Mouse (Mus musculus) hindbrain, postnatal 0 days (tissue): Measurements from ENCODE around the gene Olfr574. TPM values are rescaled to one million over a fixed set of nuclear protein-coding genes. Genes with fewer than 3 reads are reported as not detected.

Experiments
- ATAC-seq: fragments of 200-750 bp; cut with Nextera tagmentation; 2 replicates; pipeline ENCODE4 v1.8.0; 2017; ENCODE audit warnings: mild to moderate bottlenecking, moderate TSS enrichment, moderate library complexity
- DNase-seq: peaks from one replicate; pipeline ENCODE4 v3.0.0-alpha.2; 2015; ENCODE audit warnings: low spot score
- H3K27ac ChIP-seq: fragments of 300-500 bp; sonication (generic); 2 replicates; pipeline ENCODE4 v1.5.1; 2014; ENCODE audit warnings: mild to moderate bottlenecking
- H3K27me3 ChIP-seq: fragments of 300-500 bp; sonication (generic); 2 replicates; pipeline ENCODE4 v1.6.1; 2014; ENCODE audit warnings: low read length, mixed read lengths; ENCODE audit not compliant: insufficient read depth
- H3K36me3 ChIP-seq: fragments of 300-500 bp; sonication (generic); 2 replicates; pipeline ENCODE4 v1.6.1; 2014; ENCODE audit warnings: low read length, mixed read lengths; ENCODE audit not compliant: insufficient read depth
- H3K4me1 ChIP-seq: fragments of 300-500 bp; sonication (generic); 2 replicates; pipeline ENCODE4 v1.6.1; 2014; ENCODE audit warnings: antibody characterized with exemption, low read length, mixed read lengths; ENCODE audit not compliant: insufficient read depth
- H3K4me2 ChIP-seq: fragments of 300-500 bp; sonication (generic); 2 replicates; pipeline ENCODE4 v1.6.1; 2014; ENCODE audit warnings: low read depth, mild to moderate bottlenecking, low read length, moderate library complexity, mixed read lengths
- H3K4me3 ChIP-seq: fragments of 300-500 bp; sonication (generic); 2 replicates; pipeline ENCODE4 v1.5.1; 2014; ENCODE audit warnings: low read length
- H3K9ac ChIP-seq: fragments of 300-500 bp; sonication (generic); replicated peaks from 2 replicates; pipeline ENCODE4 v1.6.1; 2014; ENCODE audit warnings: mild to moderate bottlenecking, low read length, moderate library complexity, mixed read lengths
- H3K9me3 ChIP-seq: fragments of 300-500 bp; sonication (generic); 2 replicates; pipeline ENCODE4 v1.6.1; 2016; ENCODE audit warnings: low read length, mixed read lengths
- CTCF ChIP-seq: IDR thresholded peaks from 2 replicates; pipeline ENCODE4 v1.5.1; 2016; ENCODE audit warnings: antibody characterized with exemption, control low read depth, low read depth
- WGBS: fragments of 180-500 bp; shearing (Covaris S2); extraction: QIAGEN DNeasy Blood & Tissue Kit; methylation state at CpG from one replicate; pipeline ENCODE4 v1.1.7; 2014; 5-methylcytosine and 5-hydroxymethylcytosine counted together
- polyA plus RNA-seq: library from polyadenylated mRNA; unstranded; fragments of >200 nt; fragmentation: Nextera tagmentation; extraction: Ambion mirVana; gene quantifications from 2 replicates; pipeline ENCODE4 v1.2.1, GENCODE M21; 2015
- total RNA-seq: library from RNA; depleted of rRNA; stranded (reverse); fragments of >200 nt; gene quantifications from 2 replicates; pipeline ENCODE4 v1.2.3, GENCODE M21; 2014

Olfr574 gene
- total and polyA plus RNA-seq, 2 experiments from 2014 or later: not detected

DNA sequence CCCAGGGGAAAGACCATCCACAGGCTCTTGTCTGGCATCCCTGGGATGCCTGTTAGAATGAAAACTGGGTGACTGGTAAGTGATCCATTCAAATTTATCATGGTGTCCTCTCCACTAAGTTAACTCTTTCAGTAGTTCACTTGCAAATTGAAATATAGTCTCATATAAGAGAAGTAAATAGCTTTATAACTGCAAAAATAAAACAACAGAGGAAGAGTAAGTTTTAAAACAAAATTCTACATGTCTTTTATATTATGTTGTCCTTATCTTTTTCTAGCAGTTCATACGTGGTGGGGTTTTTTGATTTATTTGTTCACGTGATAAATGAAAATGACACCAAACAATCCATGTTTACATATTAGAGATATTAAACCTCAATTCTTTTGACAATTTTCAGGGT lies 5.8 kb upstream of the Olfr574 start, which contains the start of gene Olfr573-ps1:
Gene Olfr573-ps1, minus strand, starts transcription at position 101 of the 400 bp plus-strand sequence.
- H3K9ac ChIP-seq: no peak within 1 kb of the TSS
- 90% methylated on average over 2 of the region's 2 CpGs for WGBS
- no peaks in the 10 kb centered on the region for H3K36me3 ChIP-seq
- no peak within 1 kb of the TSS for H3K4me3 ChIP-seq
- ATAC-seq (no peak), DNase-seq (no peak)
- H3K4me2 ChIP-seq: no peak within 1 kb of the TSS
- no peaks in the 10 kb centered on the region for H3K9me3 ChIP-seq
- no peaks in the 10 kb centered on the region for H3K27me3 ChIP-seq
- H3K4me1 ChIP-seq: no peaks in the 10 kb centered on the region
- no peak for TF ChIP-seq CTCF
- no peak within 1 kb of the TSS for H3K27ac ChIP-seq

DNA sequence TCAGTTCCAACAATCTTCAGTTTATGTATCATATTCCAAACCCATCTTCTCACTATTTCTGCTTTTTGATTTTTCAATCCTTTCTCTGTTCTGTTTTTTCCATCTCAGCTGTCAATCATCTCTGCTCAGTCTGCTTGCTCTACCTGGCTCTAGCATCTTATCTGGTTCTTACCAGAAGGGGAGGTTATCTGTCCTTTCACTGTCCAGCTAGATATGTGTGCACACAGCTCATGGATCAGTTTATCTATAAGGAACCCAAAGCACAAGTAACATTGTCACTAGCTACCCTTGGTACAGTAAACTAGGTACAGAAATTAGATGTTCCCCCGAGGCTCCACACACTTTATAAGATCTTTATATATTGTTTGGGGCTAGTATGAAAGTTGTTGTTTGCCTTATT lies 4.8 kb upstream of the Olfr574 start:
- H3K9me3 ChIP-seq: no peaks in the 10 kb centered on the region
- no peak for ATAC-seq
- WGBS: 86% methylated on average over 1 of the region's 1 CpGs
- DNase-seq: no peak
- H3K27ac ChIP-seq: no peak overlapping the region
- no peak overlapping the region for H3K9ac ChIP-seq
- no peak overlapping the region for H3K4me2 ChIP-seq
- H3K4me1 ChIP-seq: no peaks in the 10 kb centered on the region
- H3K27me3 ChIP-seq: no peaks in the 10 kb centered on the region
- H3K4me3 ChIP-seq: no peak overlapping the region
- TF ChIP-seq CTCF: no peak
- no peaks in the 10 kb centered on the region for H3K36me3 ChIP-seq

DNA sequence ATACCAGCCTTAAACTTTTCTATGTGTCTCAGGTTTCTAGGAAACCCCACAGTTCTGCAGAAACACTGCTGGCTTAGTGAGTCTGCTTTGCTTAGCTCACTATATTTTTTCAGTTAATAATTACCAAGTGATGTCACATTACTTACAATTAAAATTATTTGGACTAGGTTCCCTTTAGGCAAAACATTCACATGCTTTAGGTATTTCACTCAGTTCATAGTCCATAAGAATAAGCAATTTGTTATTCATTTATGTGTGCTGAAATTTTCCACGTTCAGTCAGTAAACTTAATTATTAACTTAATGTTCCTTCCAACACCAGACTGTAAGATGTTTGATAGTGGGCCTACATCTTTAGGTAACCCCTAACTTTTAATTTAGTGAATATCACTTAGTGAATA lies 2.5 kb downstream of the Olfr574 start:
- Histone ChIP-seq H3K4me2 (no peak overlapping the region), H3K9me3 (no peaks in the 10 kb centered on the region), H3K4me1 (no peaks in the 10 kb centered on the region), H3K4me3 (no peak overlapping the region), H3K27ac (no peak overlapping the region), H3K27me3 (no peaks in the 10 kb centered on the region), H3K36me3 (no peaks in the 10 kb centered on the region), H3K9ac (no peak overlapping the region)
- no peak for ATAC-seq
- 75% methylated on average over 1 of the region's 1 CpGs for WGBS
- no peak for DNase-seq
- no peak for TF ChIP-seq CTCF

GRCm38 (mm10) chr7:102958137-102958536 lies 9.9 kb downstream of the Olfr574 start:
- no peak overlapping the region for H3K4me3 ChIP-seq
- no peak overlapping the region for H3K4me2 ChIP-seq
- no peak overlapping the region for H3K27ac ChIP-seq
- ATAC-seq (no peak), DNase-seq (no peak)
- H3K4me1 ChIP-seq: no peaks in the 10 kb centered on the region
- TF ChIP-seq CTCF: no peak
- H3K9me3 ChIP-seq: no peaks in the 10 kb centered on the region
- 83% methylated on average over 3 of the region's 3 CpGs for WGBS
- no peaks in the 10 kb centered on the region for H3K36me3 ChIP-seq
- no peaks in the 10 kb centered on the region for H3K27me3 ChIP-seq
- no peak overlapping the region for H3K9ac ChIP-seq

DNA sequence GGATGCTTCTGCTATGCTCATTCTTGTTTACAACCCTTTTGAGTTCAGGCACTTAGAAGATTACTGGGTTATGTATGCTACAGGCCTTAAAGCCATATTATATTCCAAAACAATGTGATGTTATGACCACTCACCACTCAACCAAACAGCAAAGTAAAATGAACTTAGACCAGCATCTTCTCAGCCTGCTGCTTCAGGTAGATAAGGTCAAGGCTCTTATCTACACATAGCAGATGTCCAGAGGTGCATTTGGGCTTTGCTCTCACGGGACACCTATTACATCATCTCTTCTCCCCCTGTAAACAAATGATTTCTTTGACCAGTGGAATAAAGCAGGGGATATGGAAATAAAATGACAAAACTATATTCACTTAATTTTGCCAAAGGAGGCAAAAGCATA lies 10.3 kb downstream of the Olfr574 start, which contains the start of gene Olfr575:
Gene Olfr575, minus strand, starts transcription at position 183 of the 400 bp plus-strand sequence.
- no peaks in the 10 kb centered on the region for H3K4me1 ChIP-seq
- no peaks in the 10 kb centered on the region for H3K27me3 ChIP-seq
- no peak within 1 kb of the TSS for H3K4me2 ChIP-seq
- H3K9ac ChIP-seq: no peak within 1 kb of the TSS
- H3K4me3 ChIP-seq: no peak within 1 kb of the TSS
- no peaks in the 10 kb centered on the region for H3K36me3 ChIP-seq
- H3K9me3 ChIP-seq: no peaks in the 10 kb centered on the region
- no peak for TF ChIP-seq CTCF
- DNase-seq (no peak), ATAC-seq (no peak)
- 71% methylated on average over 1 of the region's 1 CpGs for WGBS
- no peak within 1 kb of the TSS for H3K27ac ChIP-seq

DNA sequence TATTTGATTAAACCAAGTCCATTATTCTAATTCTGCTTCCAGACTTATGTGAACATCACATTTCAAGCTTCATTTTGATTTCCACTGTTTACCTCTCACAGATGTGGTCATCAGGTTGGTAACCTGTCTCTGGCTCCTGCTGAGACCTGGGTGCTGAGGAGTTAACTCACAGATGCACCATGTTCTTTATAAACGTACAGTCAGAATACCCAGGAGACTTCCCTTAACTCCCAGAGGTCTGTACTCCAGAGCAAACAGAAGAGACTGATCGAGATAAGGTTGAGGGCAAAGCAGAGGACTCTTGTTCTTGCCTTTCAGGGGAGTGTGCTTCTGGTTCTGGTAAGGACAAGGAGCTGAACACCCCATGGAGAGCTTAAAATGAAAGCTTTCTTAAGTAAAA lies 14.1 kb downstream of the Olfr574 start, which contains the start of gene Olfr576:
Gene Olfr576, plus strand, starts transcription at position 301 of the 400 bp plus-strand sequence.
- Histone ChIP-seq H3K4me3 (no peak within 1 kb of the TSS), H3K9ac (no peak within 1 kb of the TSS), H3K4me2 (no peak within 1 kb of the TSS), H3K27me3 (no peaks in the 10 kb centered on the region), H3K27ac (no peak within 1 kb of the TSS), H3K9me3 (no peaks in the 10 kb centered on the region), H3K4me1 (no peaks in the 10 kb centered on the region), H3K36me3 (no peaks in the 10 kb centered on the region)
- no peak for TF ChIP-seq CTCF
- 54% methylated on average over 2 of the region's 2 CpGs for WGBS
- DNase-seq (no peak), ATAC-seq (no peak)

DNA sequence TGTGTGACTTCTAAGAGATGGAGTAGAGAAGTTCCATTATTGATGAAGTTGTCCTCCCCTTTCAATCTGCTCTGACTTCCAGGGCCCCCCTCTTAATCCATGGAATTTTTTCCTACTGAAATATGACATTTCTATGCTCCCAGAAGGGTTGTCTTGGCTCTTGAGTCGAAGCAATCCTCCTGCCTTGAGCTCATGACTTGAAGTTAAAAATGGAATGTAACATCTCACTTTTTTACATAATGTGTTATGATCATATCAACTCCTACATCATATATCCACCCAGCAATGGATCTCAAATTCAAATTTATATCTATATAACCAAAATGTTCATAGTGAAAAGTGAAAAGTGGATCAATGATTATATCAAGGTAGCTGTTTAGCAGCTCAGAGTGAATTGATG lies 26.1 kb downstream of the Olfr574 start:
- Histone ChIP-seq H3K27ac (no peak overlapping the region), H3K36me3 (no peaks in the 10 kb centered on the region), H3K9me3 (no peaks in the 10 kb centered on the region), H3K4me1 (no peaks in the 10 kb centered on the region), H3K4me3 (no peak overlapping the region), H3K9ac (no peak overlapping the region), H3K4me2 (no peak overlapping the region), H3K27me3 (no peaks in the 10 kb centered on the region)
- DNase-seq (no peak), ATAC-seq (no peak)
- WGBS: 33% methylated on average over 1 of the region's 1 CpGs
- no peak for TF ChIP-seq CTCF
